Mouse (Mus musculus) intestine, postnatal 0 days (tissue): ENCODE measurements at regions not wholly inside any gene's neighbourhood (a gene's known extent, or its start where the extent isn't known, plus 50 kb on each side); places are given as distances from the start of the nearest gene placed in this dataset.

Experiments used
- ATAC-seq: fragments of 200-750 bp; cut with Nextera tagmentation; 2 replicates; pipeline ENCODE4 v1.8.0; 2017; ENCODE audit warnings: mild to moderate bottlenecking, moderate TSS enrichment, moderate library complexity
- H3K27ac ChIP-seq: fragments of 300-500 bp; sonication (generic); 2 replicates; pipeline ENCODE4 v1.5.1; 2014; ENCODE audit warnings: mild to moderate bottlenecking, low read depth, low read length, moderate library complexity
- H3K27me3 ChIP-seq: fragments of 300-500 bp; sonication (generic); replicated peaks from 2 replicates; pipeline ENCODE4 v1.6.1; 2014; ENCODE audit warnings: low read length, mixed read lengths; ENCODE audit not compliant: control insufficient read depth, insufficient read depth
- H3K36me3 ChIP-seq: fragments of 300-500 bp; sonication (generic); 2 replicates; pipeline ENCODE4 v1.6.1; 2014; ENCODE audit warnings: mild to moderate bottlenecking, moderate library complexity; ENCODE audit not compliant: control insufficient read depth, insufficient read depth
- H3K4me1 ChIP-seq: fragments of 300-500 bp; sonication (generic); replicated peaks from 2 replicates; pipeline ENCODE4 v1.6.1; 2014; ENCODE audit warnings: antibody characterized with exemption, low read length, mixed read lengths; ENCODE audit not compliant: control insufficient read depth, insufficient read depth
- H3K4me2 ChIP-seq: fragments of 300-500 bp; sonication (generic); replicated peaks from 2 replicates; pipeline ENCODE4 v1.6.1; 2014; ENCODE audit warnings: low read depth, mild to moderate bottlenecking, moderate library complexity
- H3K4me3 ChIP-seq: fragments of 300-500 bp; sonication (generic); 2 replicates; pipeline ENCODE4 v1.5.1; 2014; ENCODE audit warnings: low read depth, low read length
- H3K9ac ChIP-seq: fragments of 300-500 bp; sonication (generic); 2 replicates; pipeline ENCODE4 v1.6.1; 2014; ENCODE audit warnings: mild to moderate bottlenecking, low read depth, low read length
- H3K9me3 ChIP-seq: fragments of 300-500 bp; sonication (generic); 2 replicates; pipeline ENCODE4 v1.6.1; 2016; ENCODE audit warnings: mixed run types; ENCODE audit not compliant: control insufficient read depth
- CTCF ChIP-seq: sonication (generic); IDR thresholded peaks from 2 replicates; pipeline ENCODE4 v1.5.1; 2016; ENCODE audit warnings: low read depth, mild to moderate bottlenecking, control low read depth, antibody characterized with exemption, moderate library complexity
- WGBS: fragments of 180-500 bp; shearing (Covaris S2); extraction: QIAGEN DNeasy Blood & Tissue Kit; methylation state at CpG from one replicate; pipeline ENCODE4 v1.1.7; 2014; 5-methylcytosine and 5-hydroxymethylcytosine counted together

- H3K4me2 ChIP-seq: no peak overlapping the region
- no peak for ATAC-seq
Observed at GRCm38 (mm10) chr1:73535726-73536265, 520.1 kb upstream of the Tnp1 start.

GRCm38 (mm10) chr1:73533526-73533925 is 517.8 kb upstream of the Tnp1 start:
- Histone ChIP-seq H3K9me3 (no peaks in the 10 kb centered on the region), H3K27me3 (no peaks in the 10 kb centered on the region), H3K9ac (no peak overlapping the region), H3K36me3 (no peaks in the 10 kb centered on the region), H3K4me3 (no peak overlapping the region), H3K27ac (no peak overlapping the region), H3K4me1 (no peaks in the 10 kb centered on the region), H3K4me2 (no peak overlapping the region)
- 88% methylated on average over 3 of the region's 3 CpGs for WGBS
- no peak for ATAC-seq
- TF ChIP-seq CTCF: no peak

More at GRCm38 (mm10) chr1:73535726-73536265, 520.1 kb upstream of the Tnp1 start:
- Histone ChIP-seq H3K27ac (no peak overlapping the region), H3K36me3 (no peaks in the 10 kb centered on the region), H3K27me3 (no peaks in the 10 kb centered on the region), H3K4me3 (no peak overlapping the region), H3K9ac (no peak overlapping the region), H3K9me3 (no peaks in the 10 kb centered on the region), H3K4me1 (no peaks in the 10 kb centered on the region)
- WGBS: 85% methylated on average over 4 of the region's 4 CpGs
- TF ChIP-seq CTCF: no peak

- H3K9ac ChIP-seq: no peak overlapping the region
- H3K27me3 ChIP-seq: no peaks in the 10 kb centered on the region
- no peak for ATAC-seq
- H3K4me2 ChIP-seq: no peak overlapping the region
- no peak overlapping the region for H3K4me3 ChIP-seq
- 95% methylated on average over 4 of the region's 4 CpGs for WGBS
- H3K36me3 ChIP-seq: no peaks in the 10 kb centered on the region
- no peak for TF ChIP-seq CTCF
- no peak overlapping the region for H3K27ac ChIP-seq
- no peaks in the 10 kb centered on the region for H3K9me3 ChIP-seq
- no peaks in the 10 kb centered on the region for H3K4me1 ChIP-seq
Observed at GRCm38 (mm10) chr1:73532316-73532715, 516.6 kb upstream of the Tnp1 start.

- no peaks in the 10 kb centered on the region for H3K27me3 ChIP-seq
- no peak for TF ChIP-seq CTCF
- no peak overlapping the region for H3K4me3 ChIP-seq
- no peaks in the 10 kb centered on the region for H3K36me3 ChIP-seq
- no peak overlapping the region for H3K9ac ChIP-seq
- no peak overlapping the region for H3K4me2 ChIP-seq
- H3K27ac ChIP-seq: no peak overlapping the region
- H3K9me3 ChIP-seq: no peaks in the 10 kb centered on the region
- 41% methylated on average over 3 of the region's 3 CpGs for WGBS
- H3K4me1 ChIP-seq: no peaks in the 10 kb centered on the region
- no peak for ATAC-seq
Observed at GRCm38 (mm10) chr1:73531831-73532230, 516.1 kb upstream of the Tnp1 start.

- Histone ChIP-seq H3K9ac (no peak overlapping the region), H3K27ac (no peak overlapping the region), H3K9me3 (no peaks in the 10 kb centered on the region), H3K4me2 (no peak overlapping the region), H3K36me3 (no peaks in the 10 kb centered on the region), H3K4me3 (no peak overlapping the region), H3K4me1 (no peaks in the 10 kb centered on the region), H3K27me3 (no peaks in the 10 kb centered on the region)
- ATAC-seq: no peak
- 57% methylated on average over 2 of the region's 2 CpGs for WGBS
- TF ChIP-seq CTCF: no peak
Observed at GRCm38 (mm10) chr1:73530326-73530725, 514.6 kb upstream of the Tnp1 start.

- no peak for ATAC-seq
- Histone ChIP-seq H3K27ac (no peak overlapping the region), H3K4me1 (no peaks in the 10 kb centered on the region), H3K9me3 (no peaks in the 10 kb centered on the region), H3K9ac (no peak overlapping the region), H3K36me3 (no peaks in the 10 kb centered on the region), H3K4me2 (no peak overlapping the region), H3K27me3 (no peaks in the 10 kb centered on the region), H3K4me3 (no peak overlapping the region)
- no peak for TF ChIP-seq CTCF
- 91% methylated on average over 1 of the region's 1 CpGs for WGBS
Observed at GRCm38 (mm10) chr1:73528623-73529022, 512.9 kb upstream of the Tnp1 start.

GRCm38 (mm10) chr1:73516441-73516840 is 500.7 kb upstream of the Tnp1 start:
- no peak overlapping the region for H3K9ac ChIP-seq
- H3K9me3 ChIP-seq: no peaks in the 10 kb centered on the region
- H3K4me2 ChIP-seq: no peak overlapping the region
- 67% methylated on average over 8 of the region's 8 CpGs for WGBS
- no peaks in the 10 kb centered on the region for H3K36me3 ChIP-seq
- no peak overlapping the region for H3K4me3 ChIP-seq
- H3K27me3 ChIP-seq: no peaks in the 10 kb centered on the region
- H3K4me1 ChIP-seq: no peaks in the 10 kb centered on the region
- TF ChIP-seq CTCF: no peak
- ATAC-seq: no peak
- H3K27ac ChIP-seq: no peak overlapping the region
